Mouse (Mus musculus) forebrain, embryonic 11.5 days (tissue): ENCODE data around the gene Hist2h2aa1. TPM values are rescaled to one million over a fixed set of nuclear protein-coding genes. Genes with fewer than 3 reads are reported as not detected.
"Not testable (repeated sequence)": the region's sequence is repeated elsewhere in the genome, so short reads cannot be mapped to it uniquely, and the experiment has no call there.

Experiments
- ATAC-seq: fragments of 200-750 bp; cut with Nextera tagmentation; replicated peaks from 2 replicates; pipeline ENCODE4 v1.8.0; 2017; ENCODE audit warnings: moderate TSS enrichment; ENCODE audit not compliant: low FRiP score
- DNase-seq: peaks from one replicate; pipeline ENCODE4 v3.0.0-alpha.2; 2017; ENCODE audit warnings: low spot score
- H3K27ac ChIP-seq: fragments of 300-500 bp; sonication (generic); 2 replicates; pipeline ENCODE4 v1.5.1; 2014; ENCODE audit warnings: low read depth, low read length
- H3K27me3 ChIP-seq: fragments of 300-500 bp; sonication (generic); 2 replicates; pipeline ENCODE4 v1.6.1; 2014; ENCODE audit warnings: mild to moderate bottlenecking, low read length, mixed read lengths; ENCODE audit not compliant: control insufficient read depth, insufficient read depth
- H3K36me3 ChIP-seq: fragments of 300-500 bp; sonication (generic); 2 replicates; pipeline ENCODE4 v1.6.1; 2014; ENCODE audit warnings: mild to moderate bottlenecking, low read length, moderate library complexity, mixed read lengths; ENCODE audit not compliant: control insufficient read depth, insufficient read depth
- H3K4me1 ChIP-seq: fragments of 300-500 bp; sonication (generic); replicated peaks from 2 replicates; pipeline ENCODE4 v1.6.1; 2014; ENCODE audit warnings: low read length, mixed read lengths; ENCODE audit not compliant: control insufficient read depth, insufficient read depth
- H3K4me2 ChIP-seq: fragments of 300-500 bp; sonication (generic); 2 replicates; pipeline ENCODE4 v1.6.1; 2014; ENCODE audit warnings: low read depth, mild to moderate bottlenecking, low read length, moderate library complexity, mixed read lengths; ENCODE audit not compliant: severe bottlenecking
- H3K4me3 ChIP-seq: fragments of 300-500 bp; sonication (generic); 2 replicates; pipeline ENCODE4 v1.5.1; 2014; ENCODE audit warnings: low read depth, low read length
- H3K9ac ChIP-seq: fragments of 300-500 bp; sonication (generic); 2 replicates; pipeline ENCODE4 v1.6.1; 2014; ENCODE audit warnings: low read length
- H3K9me3 ChIP-seq: fragments of 300-500 bp; sonication (generic); 2 replicates; pipeline ENCODE4 v1.6.1; 2016; ENCODE audit warnings: low read length, mixed read lengths; ENCODE audit not compliant: control insufficient read depth
- WGBS: fragments of 180-500 bp; shearing (Covaris S2); extraction: QIAGEN DNeasy Blood & Tissue Kit; methylation state at CpG from one replicate; pipeline ENCODE4 v1.1.7; 2014; 5-methylcytosine and 5-hydroxymethylcytosine counted together
- polyA plus RNA-seq: library from polyadenylated mRNA; unstranded; fragments of >200 nt; fragmentation: Nextera tagmentation; extraction: Ambion mirVana; gene quantifications from 2 replicates; pipeline ENCODE4 v1.2.1, GENCODE M21; 2014

Hist2h2aa1 gene
- polyA plus RNA-seq, 1 experiment from 2014 or later: 18.7 TPM

DNA sequence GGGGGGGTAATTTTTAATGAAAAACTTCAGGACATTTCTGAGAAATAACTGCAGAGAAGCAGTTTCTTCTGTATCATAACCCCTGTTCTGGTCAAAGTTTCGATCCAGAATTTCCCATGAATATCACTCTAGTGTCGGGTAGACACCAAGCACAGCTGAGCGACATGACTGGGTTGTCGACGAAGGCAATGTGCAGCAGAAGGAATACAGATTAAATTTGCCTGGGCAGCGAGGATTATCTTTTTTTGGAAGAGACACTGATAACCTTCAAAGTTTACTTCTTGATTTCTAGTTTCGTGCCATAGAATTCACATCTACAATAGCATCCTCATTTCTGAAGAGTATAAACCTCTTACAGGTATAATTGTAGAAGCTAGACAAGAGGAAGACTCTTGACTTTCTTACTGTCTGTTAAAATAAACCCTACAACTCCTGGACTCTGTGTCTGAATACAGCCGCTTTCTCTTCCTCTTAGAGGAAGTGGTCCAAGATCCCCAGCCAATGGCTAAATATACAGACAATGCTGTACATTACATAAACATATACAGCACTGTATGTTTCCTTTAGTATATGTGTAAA is 20.9 kb downstream of the Hist2h2aa1 start:
- Histone ChIP-seq H3K9me3 (no peaks in the 10 kb centered on the region), H3K27me3 (no peaks in the 10 kb centered on the region), H3K4me3 (no peak overlapping the region), H3K4me1 (peaks cover 12% of the 10 kb centered on the region; the same call in 1 of the 2 replicates), H3K4me2 (no peak overlapping the region), H3K9ac (peak overlapping the region; percentile 4; the same call in 1 of the 2 replicates), H3K27ac (0 out of 2 replicates have a peak overlapping the region, but pooled peaks have one; percentile 7), H3K36me3 (no peaks in the 10 kb centered on the region)
- DNase-seq (no peak), ATAC-seq (no peak)
- 91% methylated on average over 8 of the region's 8 CpGs for WGBS

- ATAC-seq (no peak), DNase-seq (no peak)
- Histone ChIP-seq H3K4me3 (no peak overlapping the region), H3K4me1 (peaks cover 12% of the 10 kb centered on the region; the same call in 1 of the 2 replicates), H3K36me3 (no peaks in the 10 kb centered on the region), H3K9ac (peak overlapping the region; percentile 46), H3K27me3 (no peaks in the 10 kb centered on the region), H3K4me2 (no peak overlapping the region), H3K9me3 (no peaks in the 10 kb centered on the region), H3K27ac (peak overlapping the region; percentile 91)
- 78% methylated on average over 4 of the region's 4 CpGs for WGBS
Observed at GRCm38 (mm10) chr3:96267541-96267940, 22.2 kb downstream of the Hist2h2aa1 start.

DNA sequence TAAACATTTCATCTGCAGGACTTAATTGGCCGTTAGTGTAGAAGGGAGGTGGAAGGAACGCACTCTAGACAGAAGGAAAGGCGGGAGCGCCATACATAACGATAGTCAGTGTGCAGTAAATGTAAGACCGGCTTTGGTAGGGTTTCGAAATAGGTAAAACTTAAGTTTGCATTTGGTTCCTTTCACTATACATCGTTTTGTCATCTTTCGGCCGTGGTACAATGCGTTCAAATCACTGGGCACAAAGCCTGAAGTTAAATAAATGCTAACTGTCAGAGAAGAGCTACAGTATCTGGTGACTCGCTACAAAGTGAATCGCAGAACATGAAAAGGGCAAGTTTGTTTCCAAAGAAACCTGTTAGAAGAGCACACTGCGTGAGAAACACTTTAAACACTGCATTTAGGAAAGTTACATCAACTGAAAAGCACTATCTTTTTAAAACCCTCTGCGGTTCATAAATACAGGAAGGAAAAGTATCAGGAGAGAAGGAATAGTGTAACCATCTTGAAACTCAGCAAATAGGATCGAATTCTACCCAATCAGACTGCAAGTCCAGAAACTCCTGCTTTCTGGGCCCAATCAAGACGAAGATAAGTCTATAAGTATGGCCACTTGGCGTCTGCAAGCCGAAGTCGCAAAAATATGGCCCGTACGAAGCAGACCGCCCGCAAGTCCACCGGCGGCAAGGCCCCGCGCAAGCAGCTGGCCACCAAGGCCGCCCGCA is 22.9 kb downstream of the Hist2h2aa1 start, which contains the start of gene Hist2h3b:
Gene Hist2h3b (plus strand): TSS at position 604 of the 725 bp plus-strand sequence.
- ATAC-seq: peak; percentile 79

GRCm38 (mm10) chr3:96268776-96269378 is 23.6 kb downstream of the Hist2h2aa1 start:
- ATAC-seq: peak; percentile 55
- Histone ChIP-seq H3K9ac (peak overlapping the region; percentile 68), H3K4me2 (peak overlapping the region; percentile 78), H3K27ac (peak overlapping the region; percentile 99), H3K4me3 (peak overlapping the region; percentile 41), H3K4me1 (peaks cover 12% of the 10 kb centered on the region; the same call in 1 of the 2 replicates)
- not testable (repeated sequence) for H3K9me3 ChIP-seq, H3K36me3 ChIP-seq, H3K27me3 ChIP-seq
- DNase-seq: peak; percentile 67
- WGBS: under 1% methylated on average over 9 of the region's 44 CpGs

More for the DNA sequence above, 22.9 kb downstream of the Hist2h2aa1 start, which contains the start of gene Hist2h3b:
- WGBS: 21% methylated on average over 30 of the region's 30 CpGs
- peak within 1 kb of the TSS; percentile 78 for H3K4me2 ChIP-seq
- peak within 1 kb of the TSS; percentile 68 for H3K9ac ChIP-seq
- H3K36me3 ChIP-seq: no peaks in the 10 kb centered on the region
- peak; percentile 86 for DNase-seq
- peak within 1 kb of the TSS; percentile 41 for H3K4me3 ChIP-seq
- H3K27ac ChIP-seq: peak within 1 kb of the TSS; percentile 99
- peaks cover 12% of the 10 kb centered on the region; the same call in 1 of the 2 replicates for H3K4me1 ChIP-seq
- H3K27me3 ChIP-seq: no peaks in the 10 kb centered on the region
- H3K9me3 ChIP-seq: no peaks in the 10 kb centered on the region

DNA sequence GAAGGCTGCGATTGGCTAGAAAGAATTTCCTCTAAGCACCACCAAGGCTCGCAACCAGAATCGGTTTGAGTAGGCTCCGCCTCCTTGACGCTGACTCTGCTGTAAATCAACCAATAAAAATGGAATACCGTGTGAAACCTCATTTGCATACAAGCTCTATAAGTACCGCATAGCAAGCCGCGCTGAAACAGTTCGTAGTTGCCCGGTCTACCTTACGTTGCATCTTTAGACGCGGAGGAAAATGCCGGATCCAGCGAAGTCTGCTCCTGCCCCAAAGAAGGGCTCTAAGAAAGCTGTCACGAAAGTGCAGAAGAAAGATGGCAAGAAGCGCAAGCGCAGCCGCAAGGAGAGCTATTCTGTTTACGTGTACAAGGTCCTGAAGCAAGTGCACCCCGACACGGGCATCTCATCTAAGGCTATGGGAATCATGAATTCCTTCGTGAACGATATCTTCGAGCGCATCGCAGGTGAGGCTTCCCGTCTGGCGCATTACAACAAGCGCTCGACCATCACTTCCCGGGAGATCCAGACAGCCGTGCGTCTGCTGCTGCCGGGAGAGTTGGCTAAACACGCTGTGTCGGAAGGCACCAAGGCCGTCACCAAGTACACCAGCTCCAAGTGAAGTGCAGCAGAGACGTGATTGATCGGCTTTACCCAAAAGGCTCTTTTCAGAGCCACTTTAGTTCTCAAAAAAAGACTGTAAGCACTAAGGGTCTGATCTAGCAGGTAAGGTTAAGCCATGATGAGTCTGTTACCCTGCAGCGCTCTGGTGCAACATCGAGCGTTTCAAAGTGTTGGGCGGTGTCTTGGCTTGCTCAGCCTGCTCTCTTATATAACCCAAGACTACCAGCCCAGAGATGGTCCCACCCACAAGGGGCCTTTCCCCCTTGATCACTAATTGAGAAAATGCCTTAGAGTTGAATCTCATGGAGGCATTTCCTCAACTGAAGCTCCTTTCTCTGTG is 24.5 kb downstream of the Hist2h2aa1 start, which contains the start of gene Hist2h2bb:
Gene Hist2h2bb (plus strand): TSS at position 242 of the 964 bp plus-strand sequence.
- H3K9ac ChIP-seq: peak within 1 kb of the TSS; percentile 68
- DNase-seq (peak; percentile 94), ATAC-seq (peak; percentile 97)
- H3K4me3 ChIP-seq: peak within 1 kb of the TSS; percentile 41
- peak within 1 kb of the TSS; percentile 99 for H3K27ac ChIP-seq
- H3K9me3 ChIP-seq: no peaks in the 10 kb centered on the region
- H3K27me3 ChIP-seq: no peaks in the 10 kb centered on the region
- H3K4me2 ChIP-seq: peak within 1 kb of the TSS; percentile 90
- H3K36me3 ChIP-seq: no peaks in the 10 kb centered on the region
- H3K4me1 ChIP-seq: peaks cover 5% of the 10 kb centered on the region; the same call in 1 of the 2 replicates
- WGBS: under 1% methylated on average over 45 of the region's 45 CpGs

DNA sequence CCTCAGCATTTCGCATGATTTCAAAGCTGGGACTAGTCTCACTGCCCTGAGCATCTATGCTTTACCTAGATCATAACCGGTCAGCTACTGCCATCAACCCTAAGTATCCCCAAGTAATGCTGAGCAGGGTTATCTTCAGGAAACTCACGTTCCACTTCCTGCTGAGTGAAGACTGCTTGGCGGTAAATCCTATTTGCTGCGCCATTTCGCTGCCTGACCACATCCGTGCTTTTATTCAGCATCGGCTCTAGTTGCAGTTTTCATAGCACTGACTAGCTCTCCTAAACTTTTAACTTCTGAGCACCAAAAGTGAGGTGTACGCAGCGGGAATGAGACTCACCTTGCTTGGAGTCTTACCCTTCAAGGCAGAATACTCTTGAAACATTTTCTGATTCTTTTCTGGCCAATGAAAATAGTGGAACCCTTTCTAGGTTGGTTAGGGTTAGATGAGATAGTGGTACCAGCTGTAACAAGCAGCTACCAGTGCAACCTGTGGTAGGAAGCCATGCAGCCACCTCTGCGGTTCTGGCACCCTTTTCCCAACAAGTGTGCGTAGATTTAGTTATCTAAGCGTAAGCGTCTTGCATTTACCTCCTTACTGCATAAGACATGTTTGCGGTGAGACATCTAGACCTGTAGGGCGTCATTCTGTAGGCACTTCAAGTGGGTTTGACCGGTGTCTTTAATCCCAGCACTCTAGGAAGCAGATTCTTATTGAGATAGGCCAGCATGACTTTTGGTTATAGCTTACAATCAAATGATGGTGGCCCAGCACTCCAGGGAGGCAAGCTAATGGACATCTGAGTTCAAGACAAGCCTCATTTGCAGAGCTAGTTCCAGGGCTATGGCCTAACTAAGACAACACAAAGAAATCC is 28.5 kb downstream of the Hist2h2aa1 start:
- Histone ChIP-seq H3K9me3 (no peaks in the 10 kb centered on the region), H3K27ac (no peak overlapping the region), H3K27me3 (0 out of 2 replicates have a peak, but pooled peaks cover 2% of the 10 kb centered on the region), H3K4me2 (no peak overlapping the region), H3K36me3 (no peaks in the 10 kb centered on the region), H3K9ac (no peak overlapping the region), H3K4me1 (0 out of 2 replicates have a peak, but pooled peaks cover 4% of the 10 kb centered on the region), H3K4me3 (no peak overlapping the region)
- no peak for ATAC-seq
- no peak for DNase-seq
- 89% methylated on average over 17 of the region's 17 CpGs for WGBS

- H3K27ac ChIP-seq: no peak overlapping the region
- ATAC-seq: peak; percentile 47
- H3K4me2 ChIP-seq: peak overlapping the region; percentile 75
Observed at GRCm38 (mm10) chr3:96277428-96277799, 32.1 kb downstream of the Hist2h2aa1 start.

More at GRCm38 (mm10) chr3:96277428-96277799, 32.1 kb downstream of the Hist2h2aa1 start:
- Histone ChIP-seq H3K27me3 (0 out of 2 replicates have a peak, but pooled peaks cover 2% of the 10 kb centered on the region), H3K9ac (peak overlapping the region; percentile 69), H3K9me3 (no peaks in the 10 kb centered on the region), H3K36me3 (no peaks in the 10 kb centered on the region), H3K4me1 (0 out of 2 replicates have a peak, but pooled peaks cover 4% of the 10 kb centered on the region), H3K4me3 (peak overlapping the region; percentile 40)
- DNase-seq: peak; percentile 76
- 15% methylated on average over 8 of the region's 8 CpGs for WGBS
